Mouse (Mus musculus): ENCODE results near the gene Col18a1. TPM values are rescaled to one million over a fixed set of nuclear protein-coding genes. Genes with fewer than 3 reads are reported as not detected.

Col18a1 gene
- total RNA-seq, 2 experiments from 2014 or later, result 96.8 to 99.4 TPM

GRCm38 (mm10) chr10:77187427-77187826 is 21.1 kb upstream of the Col18a1 start:
- no peak for DNase-seq (ENCODE audit: low spot score in 2 of 2)

- no peak for DNase-seq (ENCODE audit: low spot score in 2 of 2)
Measured at GRCm38 (mm10) chr10:77182804-77183331, 16.5 kb upstream of the Col18a1 start.

GRCm38 (mm10) chr10:77180110-77180509 is 13.8 kb upstream of the Col18a1 start:
- no peak for DNase-seq (ENCODE audit: low spot score in 2 of 2)

- DNase-seq (ENCODE audit: low spot score in 2 of 2), result no peak
Measured at GRCm38 (mm10) chr10:77178691-77179090, 12.3 kb upstream of the Col18a1 start.

- DNase-seq (ENCODE audit: low spot score in 2 of 2), result no peak
Measured at GRCm38 (mm10) chr10:77170400-77170799, 4.1 kb upstream of the Col18a1 start.

- no peak for DNase-seq (ENCODE audit: low spot score in 2 of 2)
Measured at GRCm38 (mm10) chr10:77165318-77165945, 916 bp downstream of the Col18a1 start.

GRCm38 (mm10) chr10:77164437-77165052 is 1.8 kb downstream of the Col18a1 start:
- no peak for DNase-seq (ENCODE audit: low spot score in 2 of 2)

GRCm38 (mm10) chr10:77164041-77164436 is 2.3 kb downstream of the Col18a1 start:
- DNase-seq (ENCODE audit: low spot score in 2 of 2), result no peak

- DNase-seq (ENCODE audit: low spot score in 2 of 2), result no peak
Measured at GRCm38 (mm10) chr10:77163392-77163977, 2.9 kb downstream of the Col18a1 start.

- no peak for DNase-seq (ENCODE audit: low spot score in 2 of 2)
Measured at GRCm38 (mm10) chr10:77159573-77159972, 6.8 kb downstream of the Col18a1 start.

- DNase-seq (ENCODE audit: low spot score in 2 of 2), result no peak
Measured at GRCm38 (mm10) chr10:77158948-77159347, 7.4 kb downstream of the Col18a1 start.

- DNase-seq (ENCODE audit: low spot score in 2 of 2), result no peak
Measured at GRCm38 (mm10) chr10:77157245-77158019, 8.9 kb downstream of the Col18a1 start.

GRCm38 (mm10) chr10:77152178-77152621 is 14.1 kb downstream of the Col18a1 start:
- no peak for DNase-seq (ENCODE audit: low spot score in 2 of 2)

- no peak for DNase-seq (ENCODE audit: low spot score in 2 of 2)
Measured at GRCm38 (mm10) chr10:77151551-77152002, 14.8 kb downstream of the Col18a1 start.

- DNase-seq (ENCODE audit: low spot score in 2 of 2), result no peak
Measured at GRCm38 (mm10) chr10:77150947-77151521, 15.3 kb downstream of the Col18a1 start.

- no peak for DNase-seq (ENCODE audit: low spot score in 2 of 2)
Measured at GRCm38 (mm10) chr10:77150016-77150415, 16.3 kb downstream of the Col18a1 start.

GRCm38 (mm10) chr10:77147545-77147944 is 18.8 kb downstream of the Col18a1 start:
- no peak for DNase-seq (ENCODE audit: low spot score in 2 of 2)

- no peak for DNase-seq (ENCODE audit: low spot score in 2 of 2)
Measured at GRCm38 (mm10) chr10:77146901-77147463, 19.4 kb downstream of the Col18a1 start.

GRCm38 (mm10) chr10:77145946-77146345 is 20.4 kb downstream of the Col18a1 start:
- no peak for DNase-seq (ENCODE audit: low spot score in 2 of 2)

- DNase-seq (ENCODE audit: low spot score in 2 of 2), result no peak
Measured at GRCm38 (mm10) chr10:77144372-77144771, 22.0 kb downstream of the Col18a1 start.

GRCm38 (mm10) chr10:77142328-77142727 is 24.0 kb downstream of the Col18a1 start:
- DNase-seq (ENCODE audit: low spot score in 2 of 2), result no peak
